Mouse (Mus musculus) megakaryocyte, adult 5-6 weeks (primary cell): Measurements from ENCODE around the gene Rpl29. TPM values are rescaled to one million over a fixed set of nuclear protein-coding genes. Genes with fewer than 3 reads are reported as not detected.
A peak's percentile ranks its signal among the peaks of the same experiment; 100 is the strongest.

Source experiments
- ATAC-seq: 2 replicates; pipeline ENCODE4 v1.8.0; 2016; ENCODE audit warnings: mild to moderate bottlenecking, inconsistent platforms; ENCODE audit not compliant: poor library complexity, severe bottlenecking
- total RNA-seq, 2 experiments: library from RNA; stranded (forward) in 1 of 2; stranded (reverse) in 1 of 2; fragments of 153-499, 151-499 nt in 1 of 2; fragments of 221-1000, 200-1000 nt in 1 of 2; gene quantifications; 2 replicates each; pipeline versions ENCODE4 v1.2.3 to v1.2.4; 2015 to 2017

Gene Rpl29
- total RNA-seq, 2 experiments from 2014 or later: 1,150 to 2,078 TPM

DNA sequence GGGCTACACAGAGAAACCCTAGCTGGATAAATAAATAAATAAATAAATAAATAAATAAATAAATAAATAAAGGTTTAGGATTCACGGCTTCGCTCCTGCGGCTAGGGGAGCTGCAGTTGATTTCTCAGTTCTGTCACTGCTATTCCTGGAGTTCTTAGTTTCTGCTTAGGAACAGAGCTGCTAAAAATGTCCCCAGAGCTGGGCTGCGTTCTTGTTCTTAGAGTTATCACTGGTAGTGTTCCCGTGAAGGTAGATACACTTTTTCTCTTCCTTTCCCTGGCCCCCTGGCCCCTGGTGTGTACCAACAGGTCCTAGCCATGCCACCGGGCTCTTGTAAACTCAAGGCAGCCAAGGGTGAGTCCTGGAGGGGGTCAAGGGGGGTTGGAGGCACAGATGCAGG, 12.4 kb upstream of the Rpl29 start:
- ATAC-seq: no peak

DNA sequence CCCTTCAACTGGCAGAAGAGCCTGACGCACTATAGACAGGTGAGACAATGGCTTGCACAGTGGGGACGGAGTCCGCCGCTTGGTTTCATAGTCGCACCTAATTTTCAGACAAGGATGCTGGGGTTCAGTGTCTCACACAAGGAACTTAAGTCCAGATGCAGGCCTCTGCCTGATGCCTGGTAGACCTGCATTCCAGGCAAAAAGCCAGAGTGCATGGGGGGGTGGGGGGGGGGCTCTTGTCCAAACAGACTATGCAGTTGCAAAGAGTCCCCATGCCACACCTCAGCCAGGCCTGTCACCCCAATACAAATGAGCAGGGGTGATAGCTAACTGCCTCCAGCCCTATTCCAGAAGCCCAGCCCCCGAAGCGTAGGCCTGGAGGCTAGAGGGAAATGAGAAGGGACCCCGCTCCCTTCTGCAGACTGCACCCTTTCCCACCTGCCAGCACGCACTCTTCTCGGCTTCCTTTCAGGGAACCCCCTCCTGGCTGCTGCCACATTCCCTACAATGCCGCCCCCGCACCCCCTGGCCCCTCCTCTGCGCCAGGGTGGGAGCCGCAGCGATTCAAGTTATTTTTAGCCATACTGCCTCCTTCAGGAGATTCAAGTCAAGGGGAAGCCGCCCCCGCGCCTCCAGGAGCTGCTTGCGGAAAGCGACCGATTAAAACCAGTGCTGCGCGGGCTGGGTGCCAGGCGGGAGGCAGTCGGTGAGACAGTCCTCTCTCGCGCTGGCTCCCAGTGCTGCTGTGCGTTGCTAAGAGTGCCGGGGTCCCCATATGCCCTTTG, 11.2 kb upstream of the Rpl29 start:
- peak; percentile 31; the same call in 1 of the 2 replicates for ATAC-seq

DNA sequence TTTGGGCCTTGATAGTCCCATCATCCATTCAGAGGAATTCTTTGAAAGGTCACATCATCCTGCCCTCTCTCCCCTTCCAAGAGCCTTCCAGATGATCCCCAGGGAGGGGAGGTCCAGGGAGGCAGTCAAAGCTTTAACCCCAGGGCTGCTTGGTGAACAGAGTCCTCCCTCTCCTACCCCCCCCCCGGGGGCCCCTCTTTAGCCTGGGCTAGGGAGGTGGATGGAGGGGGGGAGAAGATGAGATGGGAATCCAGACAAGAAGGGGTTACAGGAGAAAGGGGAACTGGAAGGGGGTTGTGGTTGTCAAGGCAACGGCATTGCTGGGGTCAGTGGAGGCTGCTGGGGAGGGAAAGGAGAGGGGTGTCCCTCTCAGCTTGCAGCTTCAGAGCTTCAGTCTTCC, 8.6 kb upstream of the Rpl29 start:
- ATAC-seq: no peak

DNA sequence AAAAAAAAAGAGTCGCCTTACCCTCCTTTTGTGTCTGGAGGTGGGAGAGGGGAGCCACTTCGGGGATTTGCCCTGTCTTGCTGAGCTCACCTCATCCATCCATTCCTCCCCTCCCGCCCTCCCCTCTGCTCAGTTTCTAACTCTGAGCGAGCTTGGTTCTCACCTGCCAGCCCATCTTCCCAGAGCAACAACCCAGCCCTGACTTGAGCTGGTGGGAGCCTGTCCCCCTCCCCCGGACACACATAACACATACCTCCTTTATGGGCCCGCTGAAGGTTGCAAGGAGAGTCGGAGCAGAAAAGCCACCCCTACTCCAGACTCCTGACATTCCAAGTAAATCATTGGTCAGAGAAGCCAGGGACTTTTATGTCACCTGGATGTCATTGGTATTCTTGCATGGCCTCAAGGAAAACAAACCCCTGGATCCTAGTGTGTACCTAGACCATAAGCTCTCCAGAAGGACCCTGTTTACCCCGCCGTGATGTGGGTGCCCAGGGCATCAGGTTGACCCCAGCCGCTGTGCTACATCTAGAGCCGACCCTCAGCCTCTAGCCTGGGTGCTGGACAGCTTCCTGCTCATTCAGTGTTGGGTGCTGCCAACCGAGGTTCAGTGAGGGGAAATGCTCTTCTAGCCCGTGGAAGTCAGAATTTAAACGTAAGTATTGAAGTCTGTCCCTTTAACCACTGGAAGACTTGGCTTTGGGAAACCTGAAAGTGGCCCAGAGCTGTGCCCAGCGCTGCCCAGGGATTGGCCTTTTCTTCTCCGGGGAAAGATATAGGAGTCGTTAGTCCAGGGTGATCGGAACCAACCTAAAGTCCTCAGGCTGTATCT, 8.0 kb upstream of the Rpl29 start:
- ATAC-seq: 0 out of 2 replicates have a peak, but pooled peaks have one; percentile 10

DNA sequence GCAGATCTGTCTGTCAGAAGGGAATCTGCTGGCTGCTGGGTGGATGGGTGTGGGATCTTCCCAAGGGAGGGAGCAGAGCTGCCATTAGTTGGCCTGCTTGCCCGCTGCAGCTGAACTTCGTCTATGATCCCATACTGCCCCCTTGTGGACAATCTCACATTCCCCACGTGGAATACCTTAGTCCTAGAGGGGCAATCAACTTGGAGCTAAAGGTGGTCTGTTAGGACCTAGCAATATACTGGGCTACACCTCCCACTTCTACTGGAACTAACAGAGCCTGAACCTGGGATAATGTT, 7.4 kb upstream of the Rpl29 start:
- peak; percentile 90 for ATAC-seq

DNA sequence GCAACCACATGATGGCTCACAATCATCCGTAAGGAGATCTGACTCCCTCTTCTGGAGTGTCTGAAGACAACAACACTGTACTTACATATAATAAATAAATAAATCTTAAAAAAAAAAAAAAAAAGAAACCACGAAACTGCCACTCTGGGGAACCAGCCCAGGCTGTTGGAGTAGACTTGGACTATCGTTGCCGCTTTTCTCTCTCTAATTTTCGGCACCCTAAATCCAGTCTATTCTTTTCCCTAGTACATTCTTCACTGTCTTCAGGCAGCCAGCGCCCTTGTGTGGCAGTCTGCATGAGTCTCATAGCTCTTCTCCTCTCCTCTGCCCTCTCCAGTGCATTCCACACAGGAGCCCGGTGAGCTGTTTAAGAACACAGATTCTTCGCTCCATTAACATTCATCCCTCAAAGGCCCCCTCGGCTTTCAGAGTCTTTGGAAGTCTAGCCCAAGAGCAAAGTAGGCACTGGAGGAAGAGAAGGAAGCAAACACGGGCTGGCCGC, 484 bp upstream of the Rpl29 start:
- peak; percentile 16 for ATAC-seq

DNA sequence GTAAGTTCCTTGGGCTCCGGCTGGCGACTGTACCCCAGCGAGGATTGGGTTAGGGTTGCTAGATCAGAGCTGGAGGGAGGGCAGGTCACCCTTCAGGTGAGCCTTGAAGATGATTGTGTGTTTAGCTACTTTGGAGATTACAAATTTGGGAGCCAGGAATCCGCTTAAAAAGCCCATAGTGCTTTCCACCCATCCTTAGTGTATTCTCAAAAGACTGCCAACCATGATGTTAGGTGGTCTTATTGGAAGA, 686 bp downstream of the Rpl29 start:
- no peak for ATAC-seq

DNA sequence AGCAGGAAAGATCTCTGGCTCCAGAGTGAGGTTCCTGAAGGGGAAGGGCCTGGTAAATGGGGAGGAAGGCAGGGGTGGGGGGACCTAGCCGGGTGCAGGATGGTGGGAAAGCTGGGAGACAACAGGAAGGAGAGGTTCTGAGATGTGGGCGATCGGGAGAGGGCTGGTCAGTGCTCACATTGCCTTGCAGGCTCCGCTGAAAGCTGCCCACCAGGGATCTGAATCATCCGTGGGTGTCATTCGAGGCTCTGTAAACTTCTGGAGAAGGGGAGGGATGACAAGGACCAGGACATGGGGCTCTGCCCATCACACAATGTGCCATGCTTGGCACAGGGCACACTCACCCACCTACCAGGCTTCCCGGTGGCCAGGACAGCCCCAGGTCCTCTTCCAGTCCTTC, 4.1 kb downstream of the Rpl29 start:
- no peak for ATAC-seq

DNA sequence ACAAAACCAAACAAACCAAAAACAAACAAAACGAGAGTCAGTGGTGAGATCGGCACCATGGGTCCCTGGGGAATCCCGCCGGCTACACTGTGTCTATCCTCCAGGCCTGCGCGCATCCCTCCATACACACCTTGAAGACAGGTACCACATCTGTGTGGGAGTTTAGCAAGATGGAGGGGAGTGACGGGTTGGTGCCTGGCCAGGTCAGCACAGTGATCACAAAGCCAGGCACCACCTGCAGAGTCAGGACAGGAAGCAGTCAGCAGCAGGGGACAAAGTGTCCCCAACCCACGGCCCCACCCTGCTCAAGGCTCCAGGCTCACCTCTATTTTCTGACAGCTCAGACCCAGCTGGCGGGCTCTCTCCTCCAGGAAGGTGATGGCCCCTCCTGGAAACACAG, 7.3 kb downstream of the Rpl29 start:
- no peak for ATAC-seq

DNA sequence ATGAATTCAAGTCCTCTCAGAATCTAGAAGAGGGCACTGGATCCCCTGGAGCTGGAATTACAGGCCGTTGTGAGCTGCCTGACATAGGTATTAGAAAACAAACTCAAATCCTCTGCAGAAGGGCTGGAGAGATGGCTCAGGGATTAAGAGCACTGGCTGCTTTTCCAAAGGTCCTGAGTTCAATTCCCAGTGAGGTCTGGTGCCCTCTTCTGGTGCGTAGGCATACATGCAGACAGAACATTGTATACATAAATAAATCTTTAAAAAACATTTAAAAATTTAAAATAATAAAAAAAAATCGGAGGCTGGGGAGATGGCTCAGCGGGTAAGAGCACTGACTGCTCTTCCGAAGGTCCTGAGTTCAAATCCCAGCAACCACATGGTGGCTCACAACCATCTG, 13.4 kb downstream of the Rpl29 start:
- ATAC-seq: no peak

DNA sequence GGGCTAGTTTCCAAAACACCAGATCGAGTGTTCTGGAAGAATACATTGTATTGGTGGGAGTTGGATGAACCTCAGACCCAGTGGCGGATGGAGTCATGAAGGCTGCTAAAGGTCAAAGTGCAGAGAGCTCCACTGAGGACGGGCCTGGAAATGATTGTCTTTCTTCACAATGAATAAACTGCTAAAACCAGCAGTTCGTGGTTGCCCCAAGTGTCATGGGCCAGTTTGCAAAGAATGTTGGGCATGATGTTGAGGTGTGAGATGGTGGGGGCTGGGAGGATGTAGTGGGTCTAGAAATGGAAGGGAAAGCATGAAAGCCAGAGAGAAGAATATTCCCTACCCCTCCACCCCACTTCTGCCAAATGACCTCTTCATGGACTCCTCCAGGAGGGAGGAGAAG, 15.6 kb downstream of the Rpl29 start:
- ATAC-seq: no peak

DNA sequence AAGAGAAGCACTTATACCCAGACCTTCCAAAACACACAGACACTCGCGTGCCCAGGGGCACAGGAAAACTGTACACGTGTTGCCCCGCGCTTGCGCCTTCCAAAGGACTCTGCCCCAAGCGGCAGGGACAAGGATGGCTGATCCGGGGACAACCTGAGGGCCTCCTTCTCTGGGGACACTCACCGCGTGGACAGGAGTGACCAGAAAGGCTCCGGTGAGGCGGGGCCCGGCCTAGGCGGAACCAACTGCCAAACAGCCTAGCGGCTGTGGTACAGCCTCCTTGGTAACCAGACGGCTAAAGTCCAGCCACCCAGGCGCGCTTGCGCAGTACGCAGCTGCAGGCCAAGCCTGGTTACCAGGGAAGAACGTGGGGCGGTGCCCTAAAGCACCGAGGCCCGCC, 18.1 kb downstream of the Rpl29 start, which contains the start of the genes Abhd14b and Abhd14a:
Gene Abhd14b, plus strand, starts transcription at position 112 of the 400 bp plus-strand sequence.
Gene Abhd14a, minus strand, starts transcription at position 331 of the 400 bp plus-strand sequence.
- peak; percentile 84 for ATAC-seq

DNA sequence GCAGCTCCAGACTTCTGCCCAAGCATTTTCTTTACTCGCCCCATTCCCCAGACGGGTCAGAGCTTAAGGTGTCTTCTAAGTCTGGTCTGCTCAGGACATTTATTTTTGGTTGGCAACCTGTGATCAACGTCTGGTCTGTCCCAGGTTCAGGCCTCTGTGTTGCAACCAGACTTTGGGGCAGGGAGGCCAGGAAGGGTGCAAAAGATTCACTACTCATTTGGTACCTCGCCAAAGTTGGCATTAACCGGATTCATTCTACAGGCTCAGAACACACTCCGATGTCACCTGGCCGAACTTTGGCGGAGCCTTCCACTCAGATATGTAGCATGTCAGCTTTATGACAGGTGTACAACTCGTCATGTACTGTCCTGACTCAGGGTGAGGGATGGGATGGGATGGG, 18.7 kb downstream of the Rpl29 start:
- ATAC-seq: no peak

DNA sequence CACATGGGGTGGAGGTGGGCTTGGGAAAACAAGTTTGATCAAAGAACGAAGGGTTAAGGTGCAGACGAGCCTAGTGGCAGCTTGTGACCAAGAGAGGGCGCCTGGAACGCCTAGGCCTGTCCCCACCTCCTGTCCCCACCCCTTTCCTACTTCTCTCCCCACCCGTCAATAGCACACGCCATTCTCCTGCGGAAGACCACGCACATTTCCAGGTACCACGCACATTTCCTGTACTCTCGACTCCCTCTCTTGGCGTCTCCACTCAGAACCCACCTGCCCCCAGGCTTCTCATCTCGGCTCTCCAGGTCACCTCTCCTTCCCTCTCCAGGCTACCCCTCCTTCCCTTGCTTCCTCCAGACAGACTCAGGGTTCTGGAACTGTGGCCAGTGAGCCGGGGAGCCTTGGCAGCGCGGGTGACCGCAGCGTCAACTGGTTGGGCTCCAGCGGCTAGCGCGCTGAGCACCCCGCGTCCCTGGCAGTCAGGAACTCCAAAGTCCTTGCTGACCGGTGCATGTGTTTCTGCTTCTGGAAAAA, 19.3 kb downstream of the Rpl29 start:
- peak; percentile 79 for ATAC-seq

DNA sequence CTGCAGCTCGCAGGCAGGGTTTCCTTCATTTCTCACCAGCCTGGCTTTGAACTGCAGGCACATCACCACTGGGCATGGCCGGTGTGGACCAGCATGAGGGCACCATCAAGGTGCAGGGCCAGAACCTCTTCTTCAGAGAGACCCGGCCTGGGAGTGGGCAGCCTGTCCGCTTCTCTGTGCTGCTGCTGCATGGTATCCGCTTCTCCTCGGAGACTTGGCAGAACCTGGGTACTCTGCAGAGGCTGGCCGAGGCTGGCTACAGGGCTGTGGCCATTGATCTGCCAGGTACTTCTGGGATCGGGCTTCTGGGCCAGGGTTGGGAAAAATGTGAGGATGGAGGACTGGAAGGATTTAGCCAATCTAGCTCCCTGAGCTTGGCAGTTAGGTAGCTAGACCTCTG, 20.7 kb downstream of the Rpl29 start:
- ATAC-seq: no peak

DNA sequence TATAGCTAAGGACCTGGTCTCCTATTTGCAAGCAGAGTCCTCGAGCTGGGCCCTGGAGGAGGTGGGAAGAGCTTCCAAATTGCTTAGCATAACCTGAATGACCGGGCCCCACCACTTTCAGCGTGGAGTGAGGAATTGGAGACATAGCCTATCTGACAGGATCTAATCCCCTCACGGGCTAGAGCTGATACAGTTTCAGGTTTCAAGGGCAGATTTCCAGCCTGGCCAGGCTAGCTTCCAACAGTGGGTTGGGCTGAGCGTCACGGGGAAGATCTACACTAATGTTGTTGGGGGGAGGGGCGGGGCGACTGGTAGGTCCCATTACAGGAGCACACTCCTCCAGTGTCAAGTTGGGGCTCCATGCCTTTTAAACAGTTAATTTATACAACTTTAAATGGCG, 21.4 kb downstream of the Rpl29 start:
- no peak for ATAC-seq

DNA sequence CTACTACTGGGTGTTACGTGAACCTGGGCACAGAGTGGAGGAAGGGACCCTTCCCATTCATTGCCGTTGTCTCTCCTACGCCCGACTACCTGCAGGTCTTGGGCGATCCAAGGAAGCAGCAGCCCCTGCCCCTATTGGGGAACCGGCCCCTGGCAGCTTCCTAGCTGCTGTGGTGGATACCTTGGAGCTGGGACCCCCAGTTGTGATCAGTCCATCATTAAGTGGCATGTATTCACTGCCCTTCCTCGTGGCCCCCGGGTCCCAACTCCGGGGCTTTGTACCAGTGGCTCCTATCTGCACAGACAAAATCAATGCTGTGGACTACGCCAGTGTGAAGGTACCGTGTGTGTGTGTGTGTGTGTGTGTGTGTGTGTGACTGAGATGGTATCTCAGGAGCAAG, 22.0 kb downstream of the Rpl29 start:
- no peak for ATAC-seq

DNA sequence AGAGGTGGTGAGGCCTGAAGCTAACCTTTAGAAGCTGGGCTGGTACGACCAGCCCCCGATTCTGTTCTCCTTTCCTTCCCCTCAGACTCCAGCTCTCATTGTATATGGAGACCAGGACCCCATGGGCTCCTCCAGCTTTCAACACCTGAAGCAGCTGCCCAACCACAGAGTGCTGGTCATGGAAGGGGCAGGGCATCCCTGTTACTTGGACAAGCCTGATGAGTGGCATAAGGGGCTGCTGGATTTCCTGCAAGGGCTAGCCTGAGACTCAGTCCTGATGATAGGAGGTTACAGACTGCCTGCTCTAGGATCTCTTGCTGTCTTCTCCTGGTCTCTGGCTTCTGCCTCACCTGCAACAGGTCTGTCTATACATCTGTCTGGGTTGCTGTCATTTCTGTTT, 22.6 kb downstream of the Rpl29 start:
- no peak for ATAC-seq

DNA sequence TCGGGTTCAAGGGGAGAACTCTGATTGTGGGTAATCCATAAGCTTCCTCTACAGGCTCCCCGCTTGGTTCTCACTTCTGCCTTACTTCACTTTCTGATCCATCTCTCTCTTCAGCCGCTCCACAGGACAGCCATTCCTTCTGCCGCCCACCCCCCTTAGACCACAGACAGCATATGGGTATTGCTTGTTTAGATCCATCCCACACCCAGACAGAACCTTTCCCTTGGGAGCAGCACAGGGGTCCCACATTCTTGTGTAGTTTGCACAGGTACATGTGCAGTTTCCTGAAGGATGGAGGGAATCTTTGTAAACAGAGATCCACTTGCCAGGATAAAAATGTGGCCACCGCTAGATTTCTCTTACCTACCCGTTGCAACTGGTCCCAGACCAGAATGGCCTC, 23.1 kb downstream of the Rpl29 start:
- ATAC-seq: no peak

DNA sequence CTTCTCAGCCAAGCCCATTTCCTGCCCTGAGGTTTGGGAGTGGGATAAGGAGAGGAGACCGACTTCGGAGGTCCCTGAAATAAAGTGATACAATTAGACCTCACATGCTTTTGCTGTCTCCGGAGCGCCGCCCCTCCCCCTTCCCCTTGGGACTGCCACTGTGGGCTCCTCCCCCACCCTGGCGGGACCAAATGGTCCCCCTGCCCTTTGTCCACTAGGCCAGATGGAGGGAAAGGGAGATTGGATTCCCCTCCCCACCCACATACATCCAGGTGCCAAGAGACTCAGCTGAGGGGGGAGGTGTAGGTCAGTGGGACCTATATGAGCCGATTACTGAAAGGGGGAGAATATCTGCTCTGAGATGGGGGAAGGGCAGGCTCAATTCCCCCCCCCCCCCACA, 23.6 kb downstream of the Rpl29 start:
- no peak for ATAC-seq

DNA sequence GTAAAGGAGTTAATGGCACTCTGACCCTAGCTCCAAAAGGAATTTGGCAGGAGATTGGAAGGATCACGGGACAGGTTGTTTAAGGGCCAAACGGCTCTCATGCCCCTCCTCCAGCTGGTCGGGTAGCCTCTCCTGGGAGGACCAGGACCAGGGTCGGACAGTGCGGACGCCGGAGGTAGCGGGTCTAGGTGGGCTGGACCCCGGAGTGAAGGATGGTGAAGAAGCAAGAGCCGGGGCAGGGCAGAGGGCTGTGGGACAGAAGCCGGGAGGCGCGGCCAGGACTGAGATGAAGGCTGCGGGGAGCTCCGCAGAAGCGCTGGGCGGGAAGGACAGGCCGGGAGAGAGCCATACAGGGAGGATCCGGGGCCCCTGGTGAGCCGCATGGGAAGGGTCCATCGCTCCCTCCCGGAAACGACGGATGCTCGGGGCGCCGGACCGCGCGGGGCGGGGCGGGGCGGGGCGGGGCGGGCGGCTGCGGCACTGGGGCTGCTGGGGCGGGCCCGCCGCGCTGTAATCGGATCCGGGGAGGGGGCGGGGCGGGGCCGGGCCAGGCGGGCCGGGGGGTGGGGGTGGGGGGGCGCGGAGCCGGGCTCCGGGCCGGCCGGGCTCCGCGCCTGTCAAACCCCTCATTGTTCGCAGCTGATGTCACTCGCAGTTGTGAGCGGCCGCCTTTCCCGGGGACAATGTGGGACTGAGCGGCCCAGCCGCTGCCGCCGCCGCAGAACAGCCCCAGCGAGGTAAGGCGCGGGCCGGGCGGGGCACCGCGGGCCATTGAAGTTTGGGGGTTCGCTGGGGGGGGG, 24.2 kb downstream of the Rpl29 start, which contains the start of gene Pcbp4:
Gene Pcbp4, plus strand, starts transcription at position 21 of the 800 bp plus-strand sequence.
- peak; percentile 60 for ATAC-seq
